ENCODE assay signal across 8 mouse cellular contexts in genomic region chr1:169347692-169348091, GRCm38 (mm10).
DNase-seq lines count a peak whose midpoint lies in the region; ATAC-seq and TF ChIP-seq lines count a peak whose summit lies in the region.

No protein-coding gene starts in this region.

- H3K9ac ChIP-seq in lung, postnatal 0 days (replicated peaks; ENCODE audit: low read depth), result no peak overlapping the region

- no peak for TF ChIP-seq EP300 in lung, postnatal 0 days (IDR thresholded peaks at IDR 0.05)

- TF ChIP-seq CTCF in lung, postnatal 0 days (IDR thresholded peaks at IDR 0.05), result peak; percentile 67

- no peak overlapping the region for H3K4me2 ChIP-seq in lung, postnatal 0 days (replicated peaks; ENCODE audit: low read depth, low read length)

- 34% methylated on average over 2 of the region's 2 CpGs for WGBS in lung, postnatal 0 days

- no peak overlapping the region for H3K27ac ChIP-seq in lung, postnatal 0 days (ENCODE audit: low read length)

- intact Hi-C loops in gastrocnemius, postnatal 36 days (cut with DNase I), result loop anchor here (5.0 to 10.0 kb wide), 2 partner anchors 1253 to 1405 kb away; no protein-coding TSS in a partner anchor

- peak; percentile 5 for DNase-seq in cerebellum, adult 9-10 months
- DNase-seq in cerebellum, adult 8-10 months, result no peak
- peak; percentile 16 to 22 for DNase-seq in left cerebral cortex, adult 18-20 months (ENCODE audit: low spot score in 2 of 2)
- DNase-seq in left cerebral cortex, adult 11 months (ENCODE audit: low spot score), result no peak
- DNase-seq in embryo, embryonic 11.5 days (ENCODE audit: low read depth, low spot score), result peak; percentile 27
- DNase-seq in lung, postnatal 0 days (ENCODE audit: low spot score), result peak; percentile 47
- no peak for DNase-seq in yolk sac, embryonic 10.5 days (ENCODE audit: low spot score)
- DNase-seq in gastrocnemius, postnatal 36 days, result no peak

- H3K9me3 ChIP-seq in lung, postnatal 0 days (ENCODE audit: low read length), result no peaks in the 10 kb centered on the region

- H3K4me3 ChIP-seq in lung, postnatal 0 days (ENCODE audit: low read depth, low read length), result no peak overlapping the region

- ATAC-seq in lung, postnatal 0 days, result no peak

- no peaks in the 10 kb centered on the region for H3K27me3 ChIP-seq in lung, postnatal 0 days (replicated peaks; ENCODE audit: insufficient read depth, low read length)

- no peaks in the 10 kb centered on the region for H3K36me3 ChIP-seq in lung, postnatal 0 days (ENCODE audit: insufficient read depth, low read length)

- H3K4me1 ChIP-seq in lung, postnatal 0 days (ENCODE audit: insufficient read depth, low read depth, low read length), result no peaks in the 10 kb centered on the region

Comparison
In these comparisons a context has a peak if more than half of its experiments do, and no peak if none do; other contexts are left out.
1. DNase-seq: peak in cerebellum, adult 9-10 months (single experiment), left cerebral cortex, adult 18-20 months (2 of 2), embryo, embryonic 11.5 days (single experiment) and lung, postnatal 0 days (single experiment); none in cerebellum, adult 8-10 months (single experiment), left cerebral cortex, adult 11 months (single experiment), yolk sac, embryonic 10.5 days (single experiment) and gastrocnemius, postnatal 36 days (0 of 2).